Mouse (Mus musculus): Measurements from ENCODE around the gene Gm20390.
"Not testable (repeated sequence)": the region's sequence is repeated elsewhere in the genome, so short reads cannot be mapped to it uniquely, and the experiment has no call there.

The Gm20390 gene

DNA sequence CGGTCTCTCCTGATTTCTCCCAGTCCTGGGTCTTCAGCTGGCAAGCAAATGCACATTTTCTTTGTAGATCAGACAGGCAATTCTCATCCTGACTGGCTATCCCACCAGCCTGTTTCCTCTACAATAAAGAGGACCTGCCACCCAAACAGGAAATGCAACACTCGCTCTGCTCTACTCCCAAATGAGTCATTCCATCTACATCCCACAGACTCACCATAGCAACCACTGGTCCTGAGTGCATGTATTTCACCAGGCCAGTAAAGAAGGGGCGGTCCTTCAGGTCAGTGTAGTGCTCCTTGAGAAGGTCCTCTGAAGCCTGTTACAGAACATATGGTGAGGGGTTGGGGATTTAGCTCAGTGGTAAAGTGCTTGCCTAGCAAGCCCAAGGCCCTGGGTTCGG lies 5.1 kb downstream of the Gm20390 start:
- DNase-seq, result no peak

- no peak for DNase-seq
Observed at GRCm38 (mm10) chr11:93961482-93961881, 6.6 kb downstream of the Gm20390 start.

DNA sequence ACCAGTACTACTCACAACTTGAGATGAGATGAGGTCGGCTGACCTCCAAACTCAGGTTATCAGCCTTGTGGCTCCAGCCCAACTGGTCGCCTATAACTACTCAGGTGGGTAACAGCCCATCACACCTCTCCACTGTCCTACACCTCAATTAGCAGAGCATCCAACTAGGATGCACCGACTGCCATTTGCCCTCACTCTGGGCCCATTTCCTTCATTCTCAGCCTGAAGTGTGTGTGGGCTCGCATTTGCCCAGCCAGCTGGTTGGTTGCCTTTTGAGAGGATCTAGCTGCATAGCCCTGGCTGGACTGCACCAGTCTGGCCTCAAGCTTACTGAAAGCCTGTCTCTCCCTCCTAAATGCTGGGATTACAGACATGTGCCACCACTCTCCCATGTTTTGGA lies 10.3 kb downstream of the Gm20390 start:
- no peak for DNase-seq

- DNase-seq, result no peak
Observed at GRCm38 (mm10) chr11:93957031-93957555, 11.0 kb downstream of the Gm20390 start.

DNA sequence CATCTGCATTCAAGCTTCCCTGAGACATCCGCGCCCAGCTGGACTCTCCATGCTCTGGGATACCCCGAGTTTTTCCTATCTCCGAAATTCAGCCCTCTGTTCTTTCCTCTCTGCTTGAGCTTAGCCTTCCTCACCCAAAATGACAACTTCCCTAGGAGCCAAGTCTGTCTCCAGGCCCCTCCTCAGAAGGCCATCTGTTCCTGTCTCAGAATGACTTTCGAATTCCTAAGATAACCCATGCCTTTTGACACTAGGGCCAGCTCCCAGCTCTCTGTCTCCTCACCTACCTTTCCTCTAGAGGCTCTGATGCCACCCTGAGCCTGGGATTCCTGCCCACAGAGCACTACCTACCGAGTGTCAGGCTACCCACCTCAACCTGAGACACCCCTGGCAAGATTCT lies 11.9 kb downstream of the Gm20390 start, which contains the start of gene Nme2:
Gene Nme2, minus strand, starts transcription at position 101 of the 400 bp plus-strand sequence.
- DNase-seq, result no peak

GRCm38 (mm10) chr11:93955256-93956150 lies 12.6 kb downstream of the Gm20390 start:
- peak; percentile 92 to 94 for DNase-seq

DNA sequence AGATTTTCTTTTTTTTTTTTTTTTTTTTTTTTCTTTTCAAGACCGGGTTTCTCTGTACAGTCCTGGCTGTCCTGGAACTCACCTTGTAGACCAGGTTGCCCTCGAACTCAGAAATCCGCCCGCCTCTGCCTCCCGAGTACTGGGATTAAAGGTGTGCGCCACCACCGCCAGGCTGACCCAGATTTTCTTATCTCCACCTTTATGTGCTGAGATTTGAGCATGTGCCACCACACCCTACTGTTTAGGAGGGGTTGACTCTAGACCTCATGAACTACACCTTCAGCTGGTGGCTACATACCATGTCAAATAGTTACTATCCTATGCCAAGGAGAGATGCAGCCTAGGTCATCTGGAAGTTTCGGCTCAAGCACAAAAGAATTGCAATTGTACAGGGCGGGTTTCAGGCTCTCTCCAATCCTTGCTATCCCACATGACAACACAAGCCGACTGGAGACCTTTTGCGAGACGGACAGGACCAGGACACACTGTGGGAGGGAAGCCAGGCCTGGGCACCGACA lies 13.3 kb downstream of the Gm20390 start:
- no peak for DNase-seq

DNA sequence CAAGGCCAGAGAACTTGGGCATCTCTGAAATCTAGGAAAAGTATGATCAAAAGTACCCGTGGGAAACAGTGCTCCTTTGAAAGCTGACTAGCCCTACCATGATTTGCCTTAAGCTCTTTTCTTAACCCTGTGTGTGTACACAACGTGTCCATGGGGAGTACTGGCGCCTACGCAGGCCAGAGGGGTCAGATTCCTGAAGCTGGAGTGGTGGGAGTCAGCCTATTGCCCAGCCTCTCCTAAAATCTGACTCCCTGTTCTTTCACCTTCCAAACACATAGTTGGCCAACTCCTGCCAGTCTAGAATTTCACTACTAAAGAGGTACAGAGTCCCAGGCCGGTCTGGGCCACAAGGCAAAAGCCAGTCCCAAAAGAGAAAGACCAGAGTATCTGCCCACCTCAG lies 15.7 kb downstream of the Gm20390 start:
- no peak for DNase-seq

DNA sequence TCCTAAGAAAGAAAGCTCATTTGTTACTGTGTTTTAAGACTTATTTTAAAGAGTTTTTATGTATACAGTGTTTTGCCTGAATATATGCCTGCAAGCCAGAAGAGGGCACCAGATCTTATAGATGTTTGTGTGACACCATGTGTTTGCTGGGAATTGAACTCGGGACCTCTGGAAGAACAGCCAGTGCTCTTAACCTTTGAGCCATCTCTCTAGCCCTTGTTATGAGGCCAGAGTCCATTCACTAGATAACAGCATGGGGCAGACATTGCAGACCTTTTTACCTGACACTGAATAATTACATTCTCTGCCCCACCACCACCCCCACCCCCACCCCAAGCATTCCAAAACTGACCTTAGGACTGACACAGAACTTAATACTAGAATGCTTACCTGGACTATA lies 18.0 kb downstream of the Gm20390 start:
- DNase-seq, result no peak

DNA sequence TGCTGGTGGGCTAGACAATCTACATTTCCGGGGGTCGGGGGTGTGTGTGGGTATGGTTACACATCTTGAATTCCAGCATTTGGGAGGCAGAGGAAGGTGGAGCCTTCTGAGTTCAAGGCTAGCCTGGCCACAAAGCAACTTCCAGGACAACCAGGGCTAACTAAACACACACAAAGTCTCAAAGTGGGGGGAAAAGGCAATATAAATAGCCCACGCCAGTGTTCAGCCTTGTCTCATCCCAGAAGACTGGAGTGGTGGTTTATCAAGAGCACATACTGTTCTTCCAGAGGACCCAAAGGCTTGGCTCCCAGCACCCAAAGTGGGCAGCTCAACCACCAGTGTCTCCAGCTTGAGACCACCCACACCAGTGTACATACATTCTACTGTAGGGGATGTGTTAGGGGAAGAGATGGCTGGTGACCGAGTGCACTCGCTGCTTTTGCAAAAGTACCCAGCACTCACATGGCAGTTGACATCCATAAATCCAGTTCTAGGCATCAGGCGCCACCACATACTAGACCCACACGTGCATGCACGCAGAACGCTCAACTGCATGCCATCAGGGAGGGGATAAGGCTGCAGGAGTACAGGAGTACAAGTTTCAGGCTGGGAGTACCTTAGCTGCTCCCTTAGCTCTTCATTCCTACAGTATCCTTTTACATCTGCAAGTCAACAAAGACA lies 19.1 kb downstream of the Gm20390 start:
- DNase-seq, result no peak

- no peak for DNase-seq
Observed at GRCm38 (mm10) chr11:93944986-93945385, 23.1 kb downstream of the Gm20390 start.

GRCm38 (mm10) chr11:93940906-93941305 lies 27.2 kb downstream of the Gm20390 start:
- DNase-seq, result peak; percentile 42 to 55

GRCm38 (mm10) chr11:93929106-93929505 lies 39.0 kb downstream of the Gm20390 start:
- no peak for DNase-seq

GRCm38 (mm10) chr11:93915019-93915418 lies 53.1 kb downstream of the Gm20390 start:
- DNase-seq, result not testable (repeated sequence)

DNA sequence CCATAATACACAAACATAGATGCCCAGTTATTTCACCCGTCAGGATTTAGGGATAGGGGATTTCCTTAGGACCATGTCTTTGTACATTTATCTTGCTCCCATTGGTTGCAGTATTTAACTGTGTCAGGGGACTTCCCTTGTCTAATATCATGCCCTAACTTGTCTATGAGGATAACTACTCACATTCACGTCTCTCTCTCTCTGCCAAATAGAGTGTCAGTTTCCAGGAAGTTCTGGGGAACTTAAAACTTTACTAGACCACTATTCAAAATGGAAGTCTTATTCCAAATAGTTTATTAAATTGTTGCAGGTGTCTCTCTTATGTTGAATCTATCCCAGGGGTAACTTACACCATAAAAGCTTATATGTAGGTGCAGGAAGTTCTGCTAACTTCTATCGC lies 56.5 kb downstream of the Gm20390 start:
- no peak for DNase-seq

- DNase-seq, result no peak
Observed at GRCm38 (mm10) chr11:93908829-93909228, 59.3 kb downstream of the Gm20390 start.

GRCm38 (mm10) chr11:93907839-93908238 lies 60.3 kb downstream of the Gm20390 start:
- DNase-seq, result no peak

GRCm38 (mm10) chr11:93906834-93907233 lies 61.3 kb downstream of the Gm20390 start:
- DNase-seq, result no peak
